Mouse (Mus musculus): ENCODE measurements around the gene Rpe. TPM values are rescaled to one million over a fixed set of nuclear protein-coding genes. Genes with fewer than 3 reads are reported as not detected.

Rpe gene
- total RNA-seq, 2 experiments from 2014 or later = 27.4 to 33.2 TPM

Other genes starting within 250 kb of the Rpe start
- gene Unc80, start 232.5 kb upstream of the Rpe start, total RNA-seq (2021) = 100 to 1,000 TPM; 225 to 234 TPM
- 10 to 100 TPM; 17.6 to 18.1 TPM for gene Kansl1l, start 116.7 kb downstream of the Rpe start, total RNA-seq (2021)
- gene Acadl, start 162.4 kb downstream of the Rpe start, total RNA-seq (2021) = 10 to 100 TPM; 29.9 to 31.4 TPM
- gene Myl1, start 244.6 kb downstream of the Rpe start, total RNA-seq (2021) = under 1 TPM; 0.63 to 0.89 TPM

Measured in left cerebral cortex, adult 18-20 months (tissue).